Mouse (Mus musculus) lung, postnatal 0 days (tissue): Measurements from ENCODE around the gene Dcun1d1.

ENCODE experiments used
- CTCF ChIP-seq: IDR thresholded peaks from 2 replicates; pipeline ENCODE4 v1.5.1; 2016; ENCODE audit warnings: antibody characterized with exemption, mild to moderate bottlenecking
- EP300 ChIP-seq: IDR thresholded peaks from 2 replicates; pipeline ENCODE4 v1.6.1; 2016; ENCODE audit warnings: antibody characterized with exemption, mild to moderate bottlenecking, control low read depth

DNA sequence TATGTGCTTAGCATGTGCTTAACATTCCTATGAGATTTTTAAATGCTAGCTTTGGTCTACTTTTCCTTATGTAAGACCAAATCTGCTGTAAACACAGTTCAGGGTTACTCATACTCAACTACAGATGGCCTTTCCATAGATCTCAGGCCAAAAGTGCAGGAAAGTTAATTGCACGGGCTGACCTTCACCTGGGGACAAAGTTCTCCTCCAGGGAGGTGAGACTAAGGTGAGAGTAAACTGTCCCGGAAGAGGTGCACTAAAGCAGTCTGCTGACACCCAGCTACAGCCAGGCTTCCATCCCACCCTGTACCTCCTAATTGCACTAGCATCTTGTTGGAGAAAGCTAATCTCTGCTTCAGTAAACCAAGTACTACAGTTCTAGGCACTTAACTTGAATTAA, 11.4 kb downstream of the Dcun1d1 start:
- no peak for TF ChIP-seq CTCF
- TF ChIP-seq EP300 = no peak
